In the genomic region with DNA sequence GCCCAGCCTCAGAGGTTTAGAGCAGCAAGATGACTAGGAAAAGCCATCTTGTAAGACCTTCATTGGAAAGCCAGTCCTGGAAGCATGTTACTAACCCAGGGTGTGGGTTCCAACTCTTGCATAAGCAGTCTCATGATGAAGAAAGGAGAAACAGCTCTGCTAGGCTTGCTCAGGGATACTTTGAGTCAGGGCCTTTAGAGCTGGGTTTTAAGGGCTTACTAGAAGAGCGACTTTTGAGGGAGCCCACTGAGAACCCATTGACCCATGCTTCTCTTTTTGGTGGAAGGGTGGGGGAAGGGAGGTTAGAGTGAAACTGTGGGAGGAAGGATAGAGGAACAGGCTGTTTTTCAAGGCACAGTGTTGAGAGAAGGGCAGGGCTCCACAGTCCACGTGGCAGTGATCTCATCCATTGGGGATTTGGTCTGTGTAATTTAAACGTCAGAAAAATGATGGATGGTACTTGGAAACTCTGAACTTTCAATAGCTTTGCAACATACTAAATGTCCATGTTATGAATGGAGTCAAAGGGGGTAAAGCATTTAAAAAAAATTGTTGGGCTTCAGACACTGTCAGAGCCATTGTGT, we compare ENCODE assay signal across 14 mouse cellular contexts. TPM values are rescaled to one million over a fixed set of nuclear protein-coding genes. Genes with fewer than 3 reads are reported as not detected.
A peak's percentile ranks its signal among the peaks of the same experiment; 100 is the strongest.
DNase-seq lines count a peak whose midpoint lies in the region; ATAC-seq and TF ChIP-seq lines count a peak whose summit lies in the region.
"Had no signal": no experiment of that assay in that cellular context is flagged by ENCODE, and none has a peak within 500 bp of the region (broad histone marks: within the 10 kb centered on the region; RNA-seq: fewer than 3 reads in every experiment).

No protein-coding gene starts in this region.

- no peaks in the 10 kb centered on the region for H3K27me3 ChIP-seq in lung, embryonic 14.5 days (ENCODE audit: insufficient read depth, low read length)
- H3K27me3 ChIP-seq in stomach, embryonic 15.5 days (replicated peaks), result no peaks in the 10 kb centered on the region
- H3K27me3 ChIP-seq in midbrain, embryonic 15.5 days (replicated peaks), result no peaks in the 10 kb centered on the region
- H3K27me3 ChIP-seq: CH12.LX; midbrain, embryonic 13.5 days had no signal

- H3K9me3 ChIP-seq in lung, embryonic 14.5 days (ENCODE audit: low read depth, low read length), result no peaks in the 10 kb centered on the region
- H3K9me3 ChIP-seq in stomach, embryonic 15.5 days, result no peaks in the 10 kb centered on the region
- no peaks in the 10 kb centered on the region for H3K9me3 ChIP-seq in midbrain, embryonic 15.5 days
- H3K9me3 ChIP-seq: midbrain, embryonic 13.5 days had no signal

- 14% methylated on average over 3 of the region's 3 CpGs for WGBS in lung, embryonic 14.5 days
- 17% methylated on average over 3 of the region's 3 CpGs for WGBS in lung, adult 2 months
- WGBS in stomach, embryonic 15.5 days, result 11% methylated on average over 3 of the region's 3 CpGs
- 50% methylated on average over 3 of the region's 3 CpGs for WGBS in midbrain, embryonic 15.5 days

- H3K9ac ChIP-seq in lung, embryonic 14.5 days, result no peak overlapping the region
- H3K9ac ChIP-seq in stomach, embryonic 15.5 days, result no peak overlapping the region
- no peak overlapping the region for H3K9ac ChIP-seq in midbrain, embryonic 15.5 days
- H3K9ac ChIP-seq: hindbrain, embryonic 14.5 days; liver, postnatal 0 days; midbrain, embryonic 13.5 days had no signal

- no peak for TF ChIP-seq POLR2A in lung, adult 2 months (IDR thresholded peaks at IDR 0.05; ENCODE audit: borderline replicate concordance, extremely low read depth, low read depth, low read length)

- H3K4me3 ChIP-seq in lung, embryonic 14.5 days (ENCODE audit: low read depth, low read length), result no peak overlapping the region
- no peak overlapping the region for H3K4me3 ChIP-seq in lung, adult 2 months (replicated peaks; ENCODE audit: extremely low read depth, low read depth, low read length)
- no peak overlapping the region for H3K4me3 ChIP-seq in stomach, embryonic 15.5 days (replicated peaks)
- H3K4me3 ChIP-seq in midbrain, embryonic 15.5 days, result no peak overlapping the region
- H3K4me3 ChIP-seq: erythroblast, embryonic 14.5 days; midbrain, embryonic 13.5 days had no signal

- no peak overlapping the region for H3K4me2 ChIP-seq in lung, embryonic 14.5 days
- H3K4me2 ChIP-seq in stomach, embryonic 15.5 days, result no peak overlapping the region
- no peak overlapping the region for H3K4me2 ChIP-seq in midbrain, embryonic 15.5 days
- H3K4me2 ChIP-seq: hindbrain, embryonic 14.5 days; midbrain, embryonic 13.5 days had no signal

- no peak for TF ChIP-seq CTCF in lung, embryonic 14.5 days (IDR thresholded peaks at IDR 0.05; ENCODE audit: low read depth)
- no peak for TF ChIP-seq CTCF in lung, adult 2 months (IDR thresholded peaks at IDR 0.05; ENCODE audit: insufficient read depth, low read length)

- H3K27ac ChIP-seq in lung, embryonic 14.5 days (ENCODE audit: low read depth), result no peak overlapping the region
- peak overlapping the region; percentile 61; the same call in 1 of the 2 replicates for H3K27ac ChIP-seq in stomach, embryonic 15.5 days
- no peak overlapping the region for H3K27ac ChIP-seq in midbrain, embryonic 15.5 days
- H3K27ac ChIP-seq: hindbrain, embryonic 14.5 days; midbrain, embryonic 13.5 days had no signal

- H3K36me3 ChIP-seq in lung, embryonic 14.5 days (ENCODE audit: insufficient read depth), result no peaks in the 10 kb centered on the region
- H3K36me3 ChIP-seq in stomach, embryonic 15.5 days, result no peaks in the 10 kb centered on the region
- H3K36me3 ChIP-seq in midbrain, embryonic 15.5 days (replicated peaks), result no peaks in the 10 kb centered on the region
- H3K36me3 ChIP-seq: midbrain, embryonic 13.5 days had no signal

- H3K4me1 ChIP-seq in lung, embryonic 14.5 days (ENCODE audit: insufficient read depth), result 0 out of 2 replicates have a peak, but pooled peaks cover 4% of the 10 kb centered on the region
- no peaks in the 10 kb centered on the region for H3K4me1 ChIP-seq in lung, adult 2 months (ENCODE audit: control insufficient read depth, insufficient read depth, low read length)
- H3K4me1 ChIP-seq in stomach, embryonic 15.5 days, result 0 out of 2 replicates have a peak, but pooled peaks cover 3% of the 10 kb centered on the region
- H3K4me1 ChIP-seq in midbrain, embryonic 15.5 days, result no peaks in the 10 kb centered on the region
- H3K4me1 ChIP-seq: midbrain, embryonic 13.5 days had no signal

- ATAC-seq in lung, embryonic 14.5 days (ENCODE audit: insufficient read depth), result peak; percentile 63; the same call in 1 of the 2 replicates
- peak; percentile 89 for ATAC-seq in stomach, embryonic 15.5 days (ENCODE audit: insufficient read depth, low FRiP score, low read depth)
- ATAC-seq in midbrain, embryonic 15.5 days (replicated peaks), result no peak
- ATAC-seq: liver, postnatal 0 days; midbrain, embryonic 13.5 days had no signal

- DNase-seq in gastrocnemius, postnatal 10 days, result peak; percentile 15
- DNase-seq in gastrocnemius, adult 8-10 months (ENCODE audit: low spot score in 2 of 2), result no peak
- peak; percentile 41 for DNase-seq in lung, embryonic 14.5 days
- DNase-seq in lung, adult 2 months, result no peak
- peak; percentile 92 for DNase-seq in fibroblast of lung, adult 2 months (ENCODE audit: low read depth)
- no peak for DNase-seq in right cerebral cortex, adult 2 months (ENCODE audit: low spot score in 2 of 2)
- DNase-seq: cerebellum, postnatal 14 days; liver, postnatal 0 days had no signal

RNA-seq across cellular contexts. Expression of a gene that starts 22.7 kb away (rescaled TPM):
- 1 to 10 TPM; 5.0 to 5.7 TPM for total RNA-seq in gastrocnemius, postnatal 10 days (2021)
- total RNA-seq in gastrocnemius, adult 8-10 months (2022), result 1 to 10 TPM in 3 of 4 experiments, under 1 TPM in 1; 0.97 to 1.8 (median 1.2) TPM
- polyA plus RNA-seq in lung, embryonic 14.5 days (2014; fragmentation: Nextera tagmentation; extraction: Ambion mirVana), result 9.4 TPM in 2 replicates
- polyA plus RNA-seq in lung, adult 2 months (2012; rRNA removed), result 0.19 and 0.26 TPM in 2 replicates
- 4.1 and 6.1 TPM in 2 replicates for polyA plus RNA-seq in stomach, embryonic 15.5 days (2015; fragmentation: Nextera tagmentation; extraction: Ambion mirVana)
- 49.3 and 58.4 TPM in 2 replicates for polyA plus RNA-seq in midbrain, embryonic 15.5 days (2015; fragmentation: Nextera tagmentation; extraction: Ambion mirVana)

Comparison
In these comparisons a context has a peak if more than half of its experiments do, and no peak if none do; other contexts are left out.
1. DNase-seq: peak in gastrocnemius, postnatal 10 days (single experiment), lung, embryonic 14.5 days (single experiment) and fibroblast of lung, adult 2 months (single experiment); none in gastrocnemius, adult 8-10 months (0 of 2), lung, adult 2 months (single experiment) and right cerebral cortex, adult 2 months (0 of 2).